Mouse (Mus musculus): ENCODE results near the gene Med27. TPM values are rescaled to one million over a fixed set of nuclear protein-coding genes. Genes with fewer than 3 reads are reported as not detected.

Med27 gene
- total and polyA plus RNA-seq, 3 experiments: 32.1 to 36.2 (median 33.6) TPM

- no peaks in the 10 kb centered on the region; the same call in 1 of the 2 replicates for H3K79me2 ChIP-seq (replicated peaks; ENCODE audit: control insufficient read depth, extremely low read depth, insufficient read depth, poor library complexity, severe bottlenecking)
- H3K27me3 ChIP-seq (replicated peaks): no peaks in the 10 kb centered on the region
- in situ Hi-C loops (cut with MboI; ENCODE audit: low pct_ligation_motif_present, low pct_unique_long_range_greater_than_20kb, low sequenced_read_pairs) (no loop called here), dilution Hi-C loops (cut with MboI; ENCODE audit: extremely low pct_ligation_motif_present, extremely low pct_unique_long_range_greater_than_20kb, low sequenced_read_pairs) (no loop called here)
- no peak overlapping the region for H3K9ac ChIP-seq (ENCODE audit: insufficient read depth, low read depth)
- H3K36me3 ChIP-seq (replicated peaks in 1 of 2; ENCODE audit: control insufficient read depth in 1 of 2, insufficient read depth in 1 of 2, low read length in 1 of 2): peaks cover 0 to 22% of the 10 kb centered on the region in 2 experiments
- no peak overlapping the region for H3K27ac ChIP-seq (ENCODE audit: insufficient read depth, low read depth)
- TF ChIP-seq NELFE (IDR thresholded peaks at IDR 0.05; ENCODE audit: low read depth, low read length) (no peak), POLR2AphosphoS2 (IDR thresholded peaks at IDR 0.05; ENCODE audit: low read depth, low read length) (no peak), SIN3A (IDR thresholded peaks at IDR 0.05; ENCODE audit: low read length) (no peak), ELF1 (IDR thresholded peaks at IDR 0.05; ENCODE audit: low read depth, low read length) (no peak), MAFK (IDR thresholded peaks at IDR 0.05; ENCODE audit: insufficient replicate concordance, low read length) (no peak), EP300 (IDR thresholded peaks at IDR 0.05; ENCODE audit: low read length) (no peak), MXI1 (IDR thresholded peaks at IDR 0.05; ENCODE audit: low read depth, low read length) (no peak), ZC3H11A (IDR thresholded peaks at IDR 0.05; ENCODE audit: low read depth, low read length) (no peak), SMC3 (IDR thresholded peaks at IDR 0.05; ENCODE audit: low read depth, low read length) (no peak), USF1 (IDR thresholded peaks at IDR 0.05; ENCODE audit: low read depth, low read length) (no peak), ZNF384 (IDR thresholded peaks at IDR 0.05; ENCODE audit: low read depth, low read length) (no peak), IRF4 (IDR thresholded peaks at IDR 0.05; ENCODE audit: low read depth, low read length) (no peak), RCOR1 (conservative IDR thresholded peaks at IDR 0.05; ENCODE audit: low read depth, low read length) (no peak), JUN (IDR thresholded peaks at IDR 0.05; ENCODE audit: insufficient read depth, low read depth, low read length) (no peak), MAZ (IDR thresholded peaks at IDR 0.05; ENCODE audit: low read depth, low read length) (no peak)
- H3K4me2 ChIP-seq (ENCODE audit: insufficient read depth, low read depth, poor library complexity, severe bottlenecking): no peak overlapping the region
- H3K4me3 ChIP-seq (replicated peaks in 1 of 3; ENCODE audit: low read depth in 2 of 3, low read length in 2 of 3, poor library complexity in 1 of 3): no peak overlapping the region
- H3K9me3 ChIP-seq (replicated peaks; ENCODE audit: low read length): peaks cover 1% of the 10 kb centered on the region
- H3K4me1 ChIP-seq (ENCODE audit: control insufficient read depth in 1 of 2, insufficient read depth in 2 of 2): peaks cover 3 to 29% of the 10 kb centered on the region in 2 experiments
- DNase-seq (ENCODE audit: extremely low read depth): no peak
Observed at GRCm38 (mm10) chr2:29464851-29465648, 118.4 kb downstream of the Med27 start.

GRCm38 (mm10) chr2:29465649-29466137 is 119.1 kb downstream of the Med27 start:
- H3K9me3 ChIP-seq (replicated peaks; ENCODE audit: low read length): peaks cover 1% of the 10 kb centered on the region

More at GRCm38 (mm10) chr2:29465649-29466137, 119.1 kb downstream of the Med27 start:
- no peak overlapping the region for H3K27ac ChIP-seq (ENCODE audit: insufficient read depth, low read depth)
- no peak overlapping the region for H3K4me2 ChIP-seq (ENCODE audit: insufficient read depth, low read depth, poor library complexity, severe bottlenecking)
- no peak overlapping the region for H3K4me3 ChIP-seq (replicated peaks in 1 of 3; ENCODE audit: low read depth in 2 of 3, low read length in 2 of 3, poor library complexity in 1 of 3)
- no peaks in the 10 kb centered on the region for H3K27me3 ChIP-seq (replicated peaks)
- H3K36me3 ChIP-seq (replicated peaks in 1 of 2; ENCODE audit: control insufficient read depth in 1 of 2, insufficient read depth in 1 of 2, low read length in 1 of 2): peaks cover 0 to 20% of the 10 kb centered on the region in 2 experiments
- H3K9ac ChIP-seq (ENCODE audit: insufficient read depth, low read depth): no peak overlapping the region
- dilution Hi-C loops (cut with MboI; ENCODE audit: extremely low pct_ligation_motif_present, extremely low pct_unique_long_range_greater_than_20kb, low sequenced_read_pairs): no loop called here
- TF ChIP-seq ZKSCAN1 (IDR thresholded peaks at IDR 0.05; ENCODE audit: borderline replicate concordance, low read depth, low read length): no peak
- no peak for TF ChIP-seq RAD21 (IDR thresholded peaks at IDR 0.05; ENCODE audit: low read depth, low read length)
- TF ChIP-seq BHLHE40 (IDR thresholded peaks at IDR 0.05; ENCODE audit: low read depth, low read length): no peak
- no peak for TF ChIP-seq NELFE (IDR thresholded peaks at IDR 0.05; ENCODE audit: low read depth, low read length)
- no peak for TF ChIP-seq KAT2A (IDR thresholded peaks at IDR 0.05; ENCODE audit: insufficient replicate concordance, low read length)
- TF ChIP-seq MAZ (IDR thresholded peaks at IDR 0.05; ENCODE audit: low read depth, low read length): no peak
- TF ChIP-seq ELF1 (IDR thresholded peaks at IDR 0.05; ENCODE audit: low read depth, low read length): no peak
- no peak for TF ChIP-seq MAX (IDR thresholded peaks at IDR 0.05; ENCODE audit: low read length)
- TF ChIP-seq TCF12 (IDR thresholded peaks at IDR 0.05; ENCODE audit: low read depth, low read length): no peak
- TF ChIP-seq SIN3A (IDR thresholded peaks at IDR 0.05; ENCODE audit: low read length): no peak
- no peak for TF ChIP-seq NRF1 (IDR thresholded peaks at IDR 0.05; ENCODE audit: low read depth, low read length)
- TF ChIP-seq MXI1 (IDR thresholded peaks at IDR 0.05; ENCODE audit: low read depth, low read length): no peak
- no peak for DNase-seq (ENCODE audit: extremely low read depth)
- H3K79me2 ChIP-seq (replicated peaks; ENCODE audit: control insufficient read depth, extremely low read depth, insufficient read depth, poor library complexity, severe bottlenecking): no peaks in the 10 kb centered on the region; the same call in 1 of the 2 replicates
- H3K4me1 ChIP-seq (ENCODE audit: control insufficient read depth in 1 of 2, insufficient read depth in 2 of 2): peaks cover 3 to 29% of the 10 kb centered on the region in 2 experiments
- in situ Hi-C loops (cut with MboI; ENCODE audit: low pct_ligation_motif_present, low pct_unique_long_range_greater_than_20kb, low sequenced_read_pairs): no loop called here

All from CH12.LX (cell line).